In the genomic region with DNA sequence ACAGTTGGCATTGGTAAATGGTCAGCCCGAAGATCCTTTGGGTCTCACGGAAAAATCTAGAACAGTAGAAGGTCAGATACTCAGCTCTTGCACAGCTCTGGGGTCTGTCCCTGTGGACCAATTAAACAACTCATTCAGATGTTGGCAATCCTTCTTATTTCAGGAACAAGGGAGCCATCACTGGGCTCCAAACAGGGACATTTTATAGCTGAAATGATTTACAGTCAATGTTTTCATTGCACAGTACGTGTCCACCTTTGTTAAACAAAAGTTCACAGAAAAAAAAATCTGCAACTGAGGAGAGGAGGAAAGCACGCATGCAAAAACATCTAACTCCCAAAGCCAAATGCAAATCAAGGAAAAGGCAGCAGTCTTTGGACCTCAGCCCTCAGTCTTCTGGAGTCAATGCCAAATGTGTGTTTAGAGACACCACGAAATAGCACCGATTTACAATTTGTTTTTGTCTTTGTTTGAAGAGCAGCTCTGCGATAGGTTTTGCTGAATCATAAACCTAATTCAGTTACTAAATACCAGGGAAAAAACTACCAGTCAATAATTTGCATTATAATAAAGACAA, we compare ENCODE assay signal across 13 mouse cellular contexts.
DNase-seq lines count a peak whose midpoint lies in the region; ATAC-seq lines count a peak whose summit lies in the region.
"Had no signal": no experiment of that assay in that cellular context is flagged by ENCODE, and none has a peak within 500 bp of the region (broad histone marks: within the 10 kb centered on the region; RNA-seq: fewer than 3 reads in every experiment).

No protein-coding gene starts in this region.

- no peaks in the 10 kb centered on the region for H3K27me3 ChIP-seq in forebrain, embryonic 16.5 days (replicated peaks; ENCODE audit: control insufficient read depth, insufficient read depth, low read length)
- H3K27me3 ChIP-seq in forebrain, embryonic 12.5 days, result no peaks in the 10 kb centered on the region
- no peaks in the 10 kb centered on the region for H3K27me3 ChIP-seq in limb, embryonic 13.5 days
- H3K27me3 ChIP-seq in limb, embryonic 10.5 days (ENCODE audit: low read depth, poor library complexity, severe bottlenecking), result no peaks in the 10 kb centered on the region
- no peaks in the 10 kb centered on the region for H3K27me3 ChIP-seq in kidney, embryonic 14.5 days (ENCODE audit: control insufficient read depth, insufficient read depth, low read length)
- H3K27me3 ChIP-seq in neural tube, embryonic 13.5 days, result no peaks in the 10 kb centered on the region

- no peak for DNase-seq in limb, embryonic 10.5 days (ENCODE audit: low spot score)
- DNase-seq in thymus, postnatal 14 days, result no peak
- DNase-seq in layer of hippocampus, adult 18-20 months (ENCODE audit: low spot score in 2 of 2), result no peak
- DNase-seq: B cell, adult 2 months; cerebellum, postnatal 36 days; thymus, adult 2 months had no signal

- peaks cover 7% of the 10 kb centered on the region for H3K4me1 ChIP-seq in forebrain, embryonic 16.5 days (replicated peaks; ENCODE audit: control insufficient read depth, insufficient read depth, low read length)
- H3K4me1 ChIP-seq in forebrain, embryonic 12.5 days, result no peaks in the 10 kb centered on the region
- H3K4me1 ChIP-seq in limb, embryonic 13.5 days, result peaks cover 21% of the 10 kb centered on the region
- H3K4me1 ChIP-seq in limb, embryonic 10.5 days, result peaks cover 15% of the 10 kb centered on the region
- no peaks in the 10 kb centered on the region for H3K4me1 ChIP-seq in kidney, embryonic 14.5 days (ENCODE audit: control insufficient read depth, insufficient read depth, low read length)
- peaks cover 15% of the 10 kb centered on the region for H3K4me1 ChIP-seq in neural tube, embryonic 13.5 days (replicated peaks)

- no peak overlapping the region for H3K4me2 ChIP-seq in forebrain, embryonic 16.5 days (ENCODE audit: low read length)
- H3K4me2 ChIP-seq in forebrain, embryonic 12.5 days, result no peak overlapping the region
- no peak overlapping the region for H3K4me2 ChIP-seq in limb, embryonic 13.5 days (replicated peaks)
- H3K4me2 ChIP-seq in kidney, embryonic 14.5 days (replicated peaks; ENCODE audit: low read depth, low read length), result no peak overlapping the region
- no peak overlapping the region for H3K4me2 ChIP-seq in neural tube, embryonic 13.5 days

- H3K9ac ChIP-seq in forebrain, embryonic 16.5 days (replicated peaks; ENCODE audit: low read depth, low read length), result no peak overlapping the region
- no peak overlapping the region for H3K9ac ChIP-seq in forebrain, embryonic 12.5 days
- no peak overlapping the region for H3K9ac ChIP-seq in limb, embryonic 13.5 days
- no peak overlapping the region for H3K9ac ChIP-seq in kidney, embryonic 14.5 days (ENCODE audit: low read depth, low read length)
- no peak overlapping the region for H3K9ac ChIP-seq in neural tube, embryonic 13.5 days
- H3K9ac ChIP-seq: liver, embryonic 14.5 days had no signal

- no peak overlapping the region for H3K4me3 ChIP-seq in forebrain, embryonic 16.5 days (replicated peaks; ENCODE audit: low read length)
- H3K4me3 ChIP-seq in forebrain, embryonic 12.5 days (replicated peaks), result no peak overlapping the region
- no peak overlapping the region for H3K4me3 ChIP-seq in limb, embryonic 13.5 days
- no peak overlapping the region for H3K4me3 ChIP-seq in limb, embryonic 10.5 days
- no peak overlapping the region for H3K4me3 ChIP-seq in kidney, embryonic 14.5 days (ENCODE audit: low read length)
- no peak overlapping the region for H3K4me3 ChIP-seq in neural tube, embryonic 13.5 days
- H3K4me3 ChIP-seq: myocyte had no signal

- no peaks in the 10 kb centered on the region for H3K9me3 ChIP-seq in forebrain, embryonic 16.5 days (ENCODE audit: control insufficient read depth, low read length)
- no peaks in the 10 kb centered on the region for H3K9me3 ChIP-seq in forebrain, embryonic 12.5 days
- H3K9me3 ChIP-seq in limb, embryonic 13.5 days, result no peaks in the 10 kb centered on the region
- H3K9me3 ChIP-seq in limb, embryonic 10.5 days (replicated peaks), result no peaks in the 10 kb centered on the region
- no peaks in the 10 kb centered on the region for H3K9me3 ChIP-seq in kidney, embryonic 14.5 days (ENCODE audit: control insufficient read depth, low read length)
- no peaks in the 10 kb centered on the region; the same call in 1 of the 2 replicates for H3K9me3 ChIP-seq in neural tube, embryonic 13.5 days

- peak; percentile 28; the same call in 1 of the 2 replicates for ATAC-seq in forebrain, embryonic 16.5 days
- no peak for ATAC-seq in forebrain, embryonic 12.5 days (ENCODE audit: low FRiP score)
- peak; percentile 48; the same call in 1 of the 2 replicates for ATAC-seq in limb, embryonic 13.5 days (ENCODE audit: low FRiP score, low read depth)
- peak; percentile 71 for ATAC-seq in kidney, embryonic 14.5 days (ENCODE audit: low FRiP score, low TSS enrichment)
- peak; percentile 76 for ATAC-seq in neural tube, embryonic 13.5 days (ENCODE audit: low read depth)

- no peaks in the 10 kb centered on the region for H3K36me3 ChIP-seq in forebrain, embryonic 16.5 days (ENCODE audit: control insufficient read depth, insufficient read depth)
- H3K36me3 ChIP-seq in forebrain, embryonic 12.5 days (replicated peaks), result no peaks in the 10 kb centered on the region
- H3K36me3 ChIP-seq in limb, embryonic 13.5 days, result no peaks in the 10 kb centered on the region
- H3K36me3 ChIP-seq in limb, embryonic 10.5 days, result no peaks in the 10 kb centered on the region
- no peaks in the 10 kb centered on the region for H3K36me3 ChIP-seq in kidney, embryonic 14.5 days (ENCODE audit: control insufficient read depth, insufficient read depth, low read length)
- no peaks in the 10 kb centered on the region for H3K36me3 ChIP-seq in neural tube, embryonic 13.5 days

- 50% methylated on average over 7 of the region's 7 CpGs for WGBS in forebrain, embryonic 16.5 days
- WGBS in forebrain, embryonic 12.5 days, result 82% methylated on average over 7 of the region's 7 CpGs
- 49% methylated on average over 7 of the region's 7 CpGs for WGBS in limb, embryonic 13.5 days
- 86% methylated on average over 7 of the region's 7 CpGs for WGBS in limb, embryonic 10.5 days
- 44% methylated on average over 7 of the region's 7 CpGs for WGBS in kidney, embryonic 14.5 days
- WGBS in neural tube, embryonic 13.5 days, result 35% methylated on average over 7 of the region's 7 CpGs

- H3K27ac ChIP-seq in forebrain, embryonic 16.5 days (ENCODE audit: low read length), result no peak overlapping the region
- no peak overlapping the region for H3K27ac ChIP-seq in forebrain, embryonic 12.5 days
- H3K27ac ChIP-seq in limb, embryonic 13.5 days, result no peak overlapping the region
- no peak overlapping the region for H3K27ac ChIP-seq in limb, embryonic 10.5 days
- H3K27ac ChIP-seq in kidney, embryonic 14.5 days (ENCODE audit: low read depth, low read length), result no peak overlapping the region
- no peak overlapping the region for H3K27ac ChIP-seq in neural tube, embryonic 13.5 days (replicated peaks)
- H3K27ac ChIP-seq: liver, embryonic 14.5 days had no signal
